Mouse (Mus musculus) lung, adult 2 months (tissue): ENCODE measurements around the gene Slc25a22. TPM values are rescaled to one million over a fixed set of nuclear protein-coding genes. Genes with fewer than 3 reads are reported as not detected.

ENCODE experiments used
- DNase-seq: peaks from one replicate; pipeline ENCODE4 v3.0.0; 2022
- H3K4me1 ChIP-seq: fragments of 200-500 bp; 2 replicates; pipeline ENCODE4 v1.6.1; 2011; ENCODE audit warnings: low read length; ENCODE audit not compliant: control insufficient read depth, insufficient read depth
- H3K4me3 ChIP-seq: fragments of 200-500 bp; replicated peaks from 2 replicates; pipeline ENCODE3; 2011; ENCODE audit warnings: low read depth, mild to moderate bottlenecking, control low read depth, low read length; ENCODE audit errors: extremely low read depth
- CTCF ChIP-seq: fragments of 200-500 bp; IDR thresholded peaks from 2 replicates; pipeline ENCODE4 v1.5.1; 2011; ENCODE audit warnings: mild to moderate bottlenecking, low read length, control low read depth; ENCODE audit not compliant: insufficient read depth
- POLR2A ChIP-seq: fragments of 200-500 bp; IDR thresholded peaks from 2 replicates; pipeline ENCODE4 v1.6.1; 2011; ENCODE audit warnings: low read depth, mild to moderate bottlenecking, control low read depth, low read length, borderline replicate concordance; ENCODE audit errors: extremely low read depth
- WGBS: fragments of 180-500 bp; shearing (Covaris S2); methylation state at CpG from one replicate; pipeline ENCODE4 v1.1.7; 2018; 5-methylcytosine and 5-hydroxymethylcytosine counted together
- polyA plus RNA-seq: library from polyadenylated mRNA; depleted of rRNA; stranded (reverse); fragments of >200 nt; gene quantifications from 2 replicates; pipeline ENCODE4 v1.2.3, GENCODE M21; 2012; rRNA removed

Gene Slc25a22
- polyA plus RNA-seq, 1 experiment = 48.6 TPM

DNA sequence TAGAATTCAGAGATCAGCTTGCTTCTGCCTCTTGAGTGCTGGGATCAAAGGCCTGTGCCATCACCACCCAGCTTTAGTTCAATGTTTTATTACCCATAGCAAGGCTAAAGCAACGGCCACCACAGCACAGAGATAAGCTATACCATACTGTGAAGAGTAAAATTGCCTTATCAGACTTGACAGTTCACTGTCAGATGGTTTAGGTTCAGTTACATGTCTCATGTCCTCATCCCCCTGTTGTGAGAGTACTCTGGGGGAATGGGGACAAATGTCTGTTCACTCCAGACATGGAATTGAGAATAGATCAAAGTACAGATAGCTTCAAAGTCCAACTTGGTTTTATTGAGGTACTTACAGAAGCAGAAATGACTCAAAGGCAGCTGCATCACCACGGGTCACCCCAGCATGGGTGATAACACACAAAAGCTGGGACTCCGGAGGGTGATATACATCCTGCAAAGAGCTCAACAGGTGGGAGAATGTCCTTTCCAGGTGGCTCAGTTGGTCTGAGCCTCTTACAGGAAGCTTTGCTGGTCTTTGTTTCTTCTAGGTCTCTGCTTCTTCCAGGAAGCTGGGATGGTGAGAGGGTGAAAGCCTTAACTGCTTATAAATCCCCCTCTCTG is 49.1 kb downstream of the Slc25a22 start:
- Histone ChIP-seq H3K4me3 (no peak overlapping the region), H3K4me1 (peaks cover 7% of the 10 kb centered on the region; the same call in 1 of the 2 replicates)
- WGBS = 51% methylated on average over 3 of the region's 3 CpGs
- TF ChIP-seq POLR2A (no peak), CTCF (no peak)
- DNase-seq = no peak

DNA sequence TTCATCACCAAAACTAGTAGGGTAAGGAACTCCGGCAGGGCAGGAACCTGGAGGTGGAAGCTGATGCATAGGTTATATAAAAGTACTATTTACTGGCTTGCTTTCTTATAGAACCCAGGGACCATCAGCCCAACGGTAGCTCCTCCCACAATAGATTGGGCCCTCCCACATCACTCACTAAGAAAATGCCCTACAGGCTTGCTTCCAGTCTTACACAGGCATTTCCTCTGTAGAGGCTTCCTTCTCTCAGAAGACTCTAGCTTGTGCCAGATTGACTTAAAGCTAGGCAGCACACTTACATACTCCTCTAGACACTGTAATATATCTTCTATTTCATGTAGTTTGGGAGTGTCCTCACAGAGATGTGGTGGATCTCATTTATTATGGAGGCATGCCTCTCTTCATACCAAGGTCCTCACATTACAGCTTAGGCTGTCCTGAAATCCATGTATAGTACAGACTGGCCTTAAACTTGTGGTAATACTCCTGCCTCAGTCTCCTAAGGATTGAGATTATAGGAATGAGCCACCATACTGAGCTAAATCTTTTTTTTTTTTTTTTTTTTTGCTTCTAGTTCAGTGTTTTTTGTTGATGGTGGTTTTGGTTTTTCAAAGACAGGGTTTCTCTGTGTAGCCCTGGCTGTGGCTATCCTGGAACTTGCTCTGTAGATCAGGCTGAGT is 49.7 kb downstream of the Slc25a22 start:
- TF ChIP-seq POLR2A (no peak), CTCF (no peak)
- H3K4me3 ChIP-seq = no peak overlapping the region
- peaks cover 7% of the 10 kb centered on the region; the same call in 1 of the 2 replicates for H3K4me1 ChIP-seq
- WGBS = 47% methylated on average over 2 of the region's 2 CpGs
- no peak for DNase-seq

DNA sequence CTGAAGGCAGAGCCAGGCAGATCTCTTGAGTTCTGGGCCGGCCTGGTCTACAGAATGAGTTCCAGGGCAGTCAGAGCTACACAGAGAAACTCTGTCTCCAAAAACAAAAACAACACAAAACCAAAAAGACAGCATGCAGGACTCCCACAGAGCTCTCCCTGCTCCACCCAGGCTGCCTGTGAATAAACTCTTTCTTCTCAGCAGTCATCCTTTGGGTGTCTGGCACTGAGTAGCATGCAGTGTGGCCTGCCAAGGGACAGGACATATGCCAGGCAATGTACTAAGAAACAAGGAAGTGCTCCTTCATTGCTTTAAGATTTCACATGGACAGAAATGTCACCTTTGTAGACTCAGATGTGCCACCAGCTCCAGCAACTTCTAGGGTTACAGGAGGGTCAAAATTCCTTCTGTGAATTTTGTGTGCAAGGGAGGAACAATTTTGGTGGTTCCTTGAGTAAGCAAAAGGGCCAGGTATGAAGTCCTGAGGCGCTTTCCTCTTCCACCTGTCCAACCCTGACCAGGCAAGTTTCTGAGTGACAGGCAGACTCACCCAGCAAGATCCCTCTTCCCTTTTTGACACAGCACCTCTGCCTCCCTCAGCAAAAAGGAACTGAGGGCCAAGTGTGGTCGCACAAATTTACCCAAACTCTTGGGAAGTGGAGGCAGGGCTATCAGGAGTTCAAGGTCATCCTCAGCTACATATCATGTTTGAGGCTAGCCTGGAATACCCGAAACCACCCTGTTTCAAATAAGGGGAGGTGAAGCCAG is 56.4 kb downstream of the Slc25a22 start:
- Histone ChIP-seq H3K4me1 (no peaks in the 10 kb centered on the region), H3K4me3 (no peak overlapping the region)
- TF ChIP-seq CTCF (no peak), POLR2A (no peak)
- 67% methylated on average over 4 of the region's 4 CpGs for WGBS
- no peak for DNase-seq

Other genes starting within 250 kb of the Slc25a22 start
- 77.3 and 91.5 TPM in 2 replicates for gene Hras, start 243.9 kb downstream of the Slc25a22 start, polyA plus RNA-seq
- 15.8 TPM in 2 replicates for gene Lrrc56, start 243.7 kb downstream of the Slc25a22 start, polyA plus RNA-seq
- 4.4 and 5.6 TPM in 2 replicates for gene Lmntd2, start 223.8 kb downstream of the Slc25a22 start, polyA plus RNA-seq
- 87.1 and 92.9 TPM in 2 replicates for gene Rassf7, start 222.0 kb downstream of the Slc25a22 start, polyA plus RNA-seq
- gene Phrf1, start 209.1 kb downstream of the Slc25a22 start, polyA plus RNA-seq = 18.9 and 22.5 TPM in 2 replicates
- gene Irf7, start 171.4 kb downstream of the Slc25a22 start, polyA plus RNA-seq = 48.8 and 49.7 TPM in 2 replicates
- gene Cdhr5, start 161.1 kb downstream of the Slc25a22 start, polyA plus RNA-seq = 0.11 and 1.5 TPM in 2 replicates
- not detected in 2 replicates for gene Sct, start 158.8 kb downstream of the Slc25a22 start, polyA plus RNA-seq
- not detected in 2 replicates for gene Drd4, start 145.9 kb downstream of the Slc25a22 start, polyA plus RNA-seq
- 18.6 and 22.7 TPM in 2 replicates for gene Deaf1, start 110.2 kb downstream of the Slc25a22 start, polyA plus RNA-seq
- gene Tmem80, start 110.2 kb downstream of the Slc25a22 start, polyA plus RNA-seq = 37.2 and 49.2 TPM in 2 replicates
- 112 and 143 TPM in 2 replicates for gene Eps8l2, start 99.0 kb downstream of the Slc25a22 start, polyA plus RNA-seq
- 145 and 204 TPM in 2 replicates for gene Taldo1, start 45.7 kb downstream of the Slc25a22 start, polyA plus RNA-seq
- gene Gatd1, start 23.8 kb downstream of the Slc25a22 start, polyA plus RNA-seq = 57.1 and 64.8 TPM in 2 replicates
- 0.38 and 0.56 TPM in 2 replicates for gene Cend1, start 8.4 kb downstream of the Slc25a22 start, polyA plus RNA-seq
- gene Pidd1, start 6.1 kb upstream of the Slc25a22 start, polyA plus RNA-seq = 6.7 and 7.1 TPM in 2 replicates
- 415 and 591 TPM in 2 replicates for gene Rplp2, start 9.5 kb upstream of the Slc25a22 start, polyA plus RNA-seq
- 289 and 356 TPM in 2 replicates for gene Pnpla2, start 17.3 kb upstream of the Slc25a22 start, polyA plus RNA-seq
- gene Cracr2b, start 23.2 kb upstream of the Slc25a22 start, polyA plus RNA-seq = 177 and 239 TPM in 2 replicates
- 537 and 555 TPM in 2 replicates for gene Cd151, start 29.5 kb upstream of the Slc25a22 start, polyA plus RNA-seq
- gene Polr2l, start 37.2 kb upstream of the Slc25a22 start, polyA plus RNA-seq = 29.0 and 30.9 TPM in 2 replicates
- gene Tspan4, start 37.3 kb upstream of the Slc25a22 start, polyA plus RNA-seq = 91.1 and 150 TPM in 2 replicates
- 19.6 and 20.4 TPM in 2 replicates for gene Chid1, start 102.0 kb upstream of the Slc25a22 start, polyA plus RNA-seq
- gene Ap2a2, start 124.3 kb upstream of the Slc25a22 start, polyA plus RNA-seq = 46.3 and 58.1 TPM in 2 replicates
- gene Muc6, start 217.4 kb upstream of the Slc25a22 start, polyA plus RNA-seq = 0.03 and 0.04 TPM in 2 replicates